Mouse (Mus musculus) T-cell, adult 66 days (primary cell): Measurements from ENCODE around the gene 4930544D05Rik. TPM values are rescaled to one million over a fixed set of nuclear protein-coding genes. Genes with fewer than 3 reads are reported as not detected.

Source experiments
- total RNA-seq, 2 experiments: library from RNA; stranded (reverse); gene quantifications; 3 replicates in 1 of 2; 4 replicates in 1 of 2; pipeline ENCODE4 v1.2.4; 2023

Gene 4930544D05Rik
- total RNA-seq = 1 to 10 TPM; 2.6 to 3.3 TPM

GRCm38 (mm10) chr11:70615516-70616093 lies at the start of gene 4930544D05Rik:
Gene 4930544D05Rik, plus strand, starts transcription at chr11:70615848.

DNA sequence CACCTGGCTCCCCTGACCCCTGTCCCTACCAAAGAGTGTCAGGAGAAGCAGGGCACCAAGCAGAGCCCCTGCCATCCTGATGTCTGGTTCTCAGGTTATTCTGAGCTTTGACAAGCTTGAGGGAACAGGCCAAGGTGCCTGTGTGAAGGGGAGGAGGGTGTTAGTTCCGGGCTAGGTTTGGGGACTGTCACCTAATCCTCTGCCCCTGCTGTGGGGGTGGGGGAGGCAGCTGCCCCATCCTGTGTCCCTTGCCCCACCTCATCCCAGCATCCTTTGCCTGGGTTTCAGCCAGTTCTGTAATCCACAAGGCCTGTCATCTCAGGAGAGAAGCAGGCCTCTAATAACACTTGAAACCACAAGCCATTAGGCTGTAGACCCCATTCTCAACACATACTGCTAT lies 3.5 kb downstream of the 4930544D05Rik start, which contains the start of gene Chrne:
Gene Chrne (minus strand): TSS at position 116 of the 400 bp plus-strand sequence.

GRCm38 (mm10) chr11:70638714-70639278 lies 23.1 kb downstream of the 4930544D05Rik start, which contains the start of gene Gp1ba:
Gene Gp1ba, plus strand, starts transcription at chr11:70639122.

DNA sequence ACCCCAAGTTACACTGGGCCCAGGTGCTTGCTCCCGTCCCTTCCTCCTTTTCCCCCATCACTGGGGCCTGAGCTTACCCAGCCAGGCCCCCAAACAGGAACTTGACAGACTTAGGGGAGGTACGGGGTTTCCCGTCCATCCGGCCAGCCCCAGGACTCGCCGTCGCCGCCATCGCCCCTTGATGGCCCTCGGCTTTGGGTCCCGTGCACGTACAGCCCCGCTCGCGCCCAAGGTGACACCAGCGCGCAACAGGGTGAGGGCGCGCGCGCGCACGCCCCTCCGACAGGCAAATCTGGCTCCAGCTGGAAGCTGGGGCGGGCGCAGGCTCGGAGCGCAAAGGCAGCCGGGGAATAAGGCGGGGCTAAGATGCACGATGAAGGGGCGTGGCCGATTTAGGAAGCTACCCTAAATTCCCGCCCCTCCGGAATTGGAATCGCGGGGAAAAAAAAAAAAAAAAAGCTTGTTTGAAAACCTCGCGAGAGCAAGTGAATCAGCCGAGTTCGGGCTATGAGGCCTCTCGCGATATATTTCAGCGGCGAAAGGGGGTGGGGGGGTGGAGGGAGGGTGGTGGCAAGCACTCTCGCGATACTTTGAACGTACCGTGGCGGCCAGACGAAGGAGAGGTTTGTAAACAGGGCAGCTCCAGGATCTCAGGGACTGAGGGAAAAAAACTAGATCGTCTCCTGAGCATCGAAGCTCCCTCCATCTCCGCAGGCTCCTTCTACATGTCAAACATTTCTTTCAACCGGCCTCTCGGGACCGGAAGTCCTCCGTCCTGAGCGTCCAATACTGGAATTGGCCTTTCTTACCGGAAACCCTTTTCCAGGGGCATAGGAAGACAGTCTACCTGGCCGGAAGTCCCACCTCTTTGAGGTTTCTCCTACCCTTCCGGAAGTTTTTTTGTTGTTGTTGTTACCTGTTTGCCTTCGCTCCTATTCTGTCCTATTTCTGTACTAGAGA lies 31.3 kb downstream of the 4930544D05Rik start, which contains the start of the genes Rnf167 and Slc25a11:
Gene Rnf167 (plus strand): TSS at position 545 of the 960 bp plus-strand sequence.
Gene Slc25a11 (minus strand): TSS at position 789 of the 960 bp plus-strand sequence.

DNA sequence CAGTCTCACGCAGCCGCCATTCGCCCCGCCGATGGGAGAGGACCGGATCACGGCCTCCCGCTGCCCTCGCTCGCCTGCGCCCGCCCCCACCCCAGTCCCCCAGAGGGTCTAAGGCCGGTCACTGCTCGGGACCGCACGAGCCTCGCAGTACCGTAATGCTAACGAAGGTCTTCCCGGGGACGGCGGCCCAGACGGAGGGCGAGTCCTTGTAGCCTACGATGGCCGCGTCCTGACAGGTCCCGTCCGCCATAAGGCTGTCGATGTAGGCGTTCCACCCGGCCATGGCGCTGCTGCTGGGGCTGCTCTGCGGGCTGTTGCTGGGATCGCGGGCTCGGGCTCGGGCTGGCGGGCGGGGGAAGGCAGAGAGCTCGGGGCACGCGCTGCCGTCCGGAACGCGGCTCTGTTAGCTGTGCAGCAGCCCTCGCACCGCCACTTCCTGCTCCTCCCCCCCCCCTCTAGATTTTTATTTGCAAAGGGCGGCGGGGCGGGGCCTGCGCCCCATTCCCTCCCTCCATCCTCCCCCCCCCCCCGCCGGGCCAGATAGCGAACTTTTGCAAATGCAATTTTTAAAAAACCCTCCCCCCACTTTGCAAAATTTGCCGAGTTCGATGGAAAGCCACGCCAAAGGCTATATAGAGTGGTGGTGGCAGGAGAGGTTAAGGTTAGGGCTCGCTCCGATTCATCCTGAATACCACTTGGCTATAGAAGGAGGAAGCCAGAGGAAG lies 38.7 kb downstream of the 4930544D05Rik start, which contains the start of gene Pfn1:
Gene Pfn1 (minus strand): TSS at position 447 of the 725 bp plus-strand sequence.

GRCm38 (mm10) chr11:70656964-70657363 lies 41.3 kb downstream of the 4930544D05Rik start, which contains the start of gene Eno3:
Gene Eno3, plus strand, starts transcription at chr11:70657202.

Other genes with a start within 250 kb of the 4930544D05Rik start
- gene Pelp1, start 205.8 kb upstream of the 4930544D05Rik start, total RNA-seq = 10 to 100 TPM; 25.7 to 30.0 TPM
- 100 to 1,000 TPM; 318 to 334 TPM for gene Arrb2, start 183.2 kb upstream of the 4930544D05Rik start, total RNA-seq
- 10 to 100 TPM; 40.1 to 41.8 TPM for gene Med11, start 163.9 kb upstream of the 4930544D05Rik start, total RNA-seq
- 1 to 10 TPM in 1 of 2 experiments, under 1 TPM in 1; 0.71 to 1.6 TPM for gene Zmynd15, start 156.4 kb upstream of the 4930544D05Rik start, total RNA-seq
- under 1 TPM in 1 of 2 experiments, not detected in 1; 0.76 TPM for gene Cxcl16, start 155.9 kb upstream of the 4930544D05Rik start, total RNA-seq
- not detected for gene Tm4sf5, start 110.6 kb upstream of the 4930544D05Rik start, total RNA-seq
- not detected for gene Vmo1, start 101.2 kb upstream of the 4930544D05Rik start, total RNA-seq
- not detected for gene Gltpd2, start 96.7 kb upstream of the 4930544D05Rik start, total RNA-seq
- gene Psmb6, start 90.5 kb upstream of the 4930544D05Rik start, total RNA-seq = 100 to 1,000 TPM; 130 to 135 TPM
- not detected for gene Gm40193, start 82.9 kb upstream of the 4930544D05Rik start, total RNA-seq
- gene Pld2, start 75.8 kb upstream of the 4930544D05Rik start, total RNA-seq = 1 to 10 TPM; 4.8 to 5.4 TPM
- 100 to 1,000 TPM; 172 to 178 TPM for gene Mink1, start 53.0 kb upstream of the 4930544D05Rik start, total RNA-seq
- gene Chrne, start 3.4 kb downstream of the 4930544D05Rik start, total RNA-seq = 1 to 10 TPM; 3.3 to 4.4 TPM
- not detected for gene Gp1ba, start 23.3 kb downstream of the 4930544D05Rik start, total RNA-seq
- gene Rnf167, start 31.4 kb downstream of the 4930544D05Rik start, total RNA-seq = 100 to 1,000 TPM; 234 to 250 TPM
- 10 to 100 TPM; 64.3 to 67.8 TPM for gene Slc25a11, start 31.6 kb downstream of the 4930544D05Rik start, total RNA-seq
- 1,000 to 10,000 TPM; 1,694 to 1,755 TPM for gene Pfn1, start 38.8 kb downstream of the 4930544D05Rik start, total RNA-seq
- gene Eno3, start 41.4 kb downstream of the 4930544D05Rik start, total RNA-seq = 10 to 100 TPM; 30.7 to 31.4 TPM
- 10 to 100 TPM; 32.6 to 35.8 TPM for gene Spag7, start 53.6 kb downstream of the 4930544D05Rik start, total RNA-seq
- 10 to 100 TPM; 43.9 to 48.0 TPM for gene Camta2, start 72.3 kb downstream of the 4930544D05Rik start, total RNA-seq
- under 1 TPM; 0.47 to 0.53 TPM for gene Inca1, start 84.3 kb downstream of the 4930544D05Rik start, total RNA-seq
- gene Kif1c, start 84.7 kb downstream of the 4930544D05Rik start, total RNA-seq = 10 to 100 TPM; 29.5 to 33.2 TPM
- 1 to 10 TPM; 3.3 to 4.7 TPM for gene Zfp3, start 148.4 kb downstream of the 4930544D05Rik start, total RNA-seq
- gene Scimp, start 196.7 kb downstream of the 4930544D05Rik start, total RNA-seq = not detected
- gene Rabep1, start 228.9 kb downstream of the 4930544D05Rik start, total RNA-seq = 10 to 100 TPM; 37.8 to 41.6 TPM